Mouse (Mus musculus): Measurements from ENCODE around the gene Lad1. TPM values are rescaled to one million over a fixed set of nuclear protein-coding genes. Genes with fewer than 3 reads are reported as not detected.

Lad1 gene
- total and polyA plus RNA-seq, 2 experiments from 2014 or later, result 0.40 to 0.81 TPM

DNA sequence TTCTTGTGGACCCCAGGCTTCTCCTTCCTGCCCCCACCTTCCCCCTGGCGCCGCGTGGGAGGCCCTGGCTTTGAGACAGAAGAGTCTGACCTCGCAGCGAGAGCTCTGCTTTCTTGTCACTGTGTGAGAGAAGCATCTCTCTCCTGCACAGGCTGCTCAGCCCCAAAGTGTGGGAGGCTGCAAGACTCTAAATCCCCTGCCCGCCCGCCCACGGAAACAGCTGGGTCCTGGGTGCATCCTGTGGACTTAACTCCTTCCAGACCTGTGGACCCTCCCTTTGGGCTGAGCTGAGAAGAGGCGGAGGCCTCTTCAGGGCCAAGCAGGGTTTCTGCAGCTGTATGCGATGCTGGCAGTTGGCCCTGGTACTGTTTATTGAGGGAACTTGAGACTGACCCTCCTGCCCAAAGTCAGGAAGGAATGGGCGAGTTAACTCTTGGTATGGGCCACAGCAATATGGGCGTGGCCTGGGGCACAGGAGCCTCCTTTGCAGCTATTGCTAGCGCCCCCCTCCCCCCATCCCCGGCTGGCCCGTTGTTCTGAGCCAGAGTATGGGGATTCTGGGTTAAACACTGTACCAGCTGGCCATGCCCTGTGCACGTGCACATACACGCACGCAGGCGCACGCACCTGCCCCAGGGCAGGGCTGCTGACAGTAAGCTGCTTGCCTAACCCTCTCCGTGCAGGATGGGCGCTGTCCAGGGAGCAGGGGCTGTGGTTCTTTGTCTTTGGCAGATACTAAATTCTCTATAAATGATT lies 39.4 kb upstream of the Lad1 start, which contains the start of gene Tnni1:
TSS of gene Tnni1 (plus strand) at position 655 of the 756 bp plus-strand sequence.
- TF ChIP-seq CTCF (IDR thresholded peaks at IDR 0.05; ENCODE audit: low read depth), result no peak
- Histone ChIP-seq H3K4me2 (ENCODE audit: low read depth) (no peak within 1 kb of the TSS), H3K4me3 (ENCODE audit: low read depth, low read length) (no peak within 1 kb of the TSS), H3K36me3 (ENCODE audit: insufficient read depth) (no peaks in the 10 kb centered on the region), H3K27me3 (ENCODE audit: insufficient read depth, low read length) (no peaks in the 10 kb centered on the region), H3K9me3 (ENCODE audit: low read length) (no peaks in the 10 kb centered on the region), H3K9ac (no peak within 1 kb of the TSS), H3K4me1 (ENCODE audit: insufficient read depth) (no peaks in the 10 kb centered on the region), H3K27ac (ENCODE audit: low read depth, low read length) (no peak within 1 kb of the TSS)
- 33% methylated on average over 22 of the region's 22 CpGs for WGBS
- no peak for DNase-seq
- no peak; the same call in 1 of the 2 replicates for ATAC-seq

- Histone ChIP-seq H3K27me3 (ENCODE audit: insufficient read depth, low read length) (no peaks in the 10 kb centered on the region), H3K9me3 (ENCODE audit: low read length) (no peaks in the 10 kb centered on the region), H3K4me1 (ENCODE audit: insufficient read depth) (no peaks in the 10 kb centered on the region), H3K9ac (no peak overlapping the region), H3K36me3 (ENCODE audit: insufficient read depth) (no peaks in the 10 kb centered on the region), H3K27ac (ENCODE audit: low read depth, low read length) (no peak overlapping the region), H3K4me3 (ENCODE audit: low read depth, low read length) (no peak overlapping the region), H3K4me2 (ENCODE audit: low read depth) (no peak overlapping the region)
- 69% methylated on average over 4 of the region's 4 CpGs for WGBS
- TF ChIP-seq CTCF (IDR thresholded peaks at IDR 0.05; ENCODE audit: low read depth), result no peak
- ATAC-seq (no peak), DNase-seq (no peak)
Measured at GRCm38 (mm10) chr1:135780649-135781048, 37.7 kb upstream of the Lad1 start.

- Histone ChIP-seq H3K4me3 (ENCODE audit: low read depth, low read length) (no peak overlapping the region), H3K36me3 (ENCODE audit: insufficient read depth) (no peaks in the 10 kb centered on the region), H3K4me1 (ENCODE audit: insufficient read depth) (no peaks in the 10 kb centered on the region), H3K27me3 (ENCODE audit: insufficient read depth, low read length) (no peaks in the 10 kb centered on the region), H3K27ac (ENCODE audit: low read depth, low read length) (no peak overlapping the region), H3K9me3 (ENCODE audit: low read length) (no peaks in the 10 kb centered on the region), H3K9ac (no peak overlapping the region), H3K4me2 (ENCODE audit: low read depth) (no peak overlapping the region)
- whole genome bisulfite sequencing, result 11% methylated on average over 13 of the region's 13 CpGs
- peak; percentile 75 for DNase-seq
- ATAC-seq, result peak; percentile 75
- TF ChIP-seq CTCF (IDR thresholded peaks at IDR 0.05; ENCODE audit: low read depth), result peak; percentile 88
Measured at GRCm38 (mm10) chr1:135781220-135781619, 37.2 kb upstream of the Lad1 start.

GRCm38 (mm10) chr1:135782816-135783215 lies 35.6 kb upstream of the Lad1 start:
- no peaks in the 10 kb centered on the region for H3K9me3 ChIP-seq (ENCODE audit: low read length)
- H3K27me3 ChIP-seq (ENCODE audit: insufficient read depth, low read length), result no peaks in the 10 kb centered on the region
- H3K36me3 ChIP-seq (ENCODE audit: insufficient read depth), result no peaks in the 10 kb centered on the region
- no peak overlapping the region for H3K27ac ChIP-seq (ENCODE audit: low read depth, low read length)
- no peak for TF ChIP-seq CTCF (IDR thresholded peaks at IDR 0.05; ENCODE audit: low read depth)
- H3K4me1 ChIP-seq (ENCODE audit: insufficient read depth), result no peaks in the 10 kb centered on the region
- no peak overlapping the region for H3K4me2 ChIP-seq (ENCODE audit: low read depth)
- DNase-seq (no peak), ATAC-seq (no peak)
- 35% methylated on average over 10 of the region's 10 CpGs for WGBS
- H3K9ac ChIP-seq, result no peak overlapping the region
- no peak overlapping the region for H3K4me3 ChIP-seq (ENCODE audit: low read depth, low read length)

DNA sequence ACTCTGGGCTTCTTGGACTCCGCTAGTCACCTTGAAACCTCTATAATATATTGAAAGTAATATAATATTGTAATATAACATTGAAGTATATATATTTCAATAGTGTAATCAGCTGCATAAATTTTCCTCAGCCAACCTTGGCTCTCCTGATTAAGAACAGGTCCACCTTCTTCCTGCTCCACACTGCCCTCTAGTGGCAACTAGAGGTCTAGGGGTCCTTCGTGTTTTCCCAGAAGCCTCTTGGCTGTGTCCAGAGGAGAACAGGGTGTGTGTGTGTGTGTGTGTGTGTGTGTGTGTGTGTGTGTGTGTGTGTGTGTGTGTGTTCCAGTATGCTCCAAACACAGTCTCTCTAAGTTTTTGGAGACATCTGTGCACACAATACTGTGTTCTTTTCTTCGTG lies 30.6 kb upstream of the Lad1 start:
- Histone ChIP-seq H3K4me1 (ENCODE audit: insufficient read depth) (no peaks in the 10 kb centered on the region), H3K27me3 (ENCODE audit: insufficient read depth, low read length) (no peaks in the 10 kb centered on the region), H3K36me3 (ENCODE audit: insufficient read depth) (no peaks in the 10 kb centered on the region), H3K4me2 (ENCODE audit: low read depth) (no peak overlapping the region), H3K27ac (ENCODE audit: low read depth, low read length) (no peak overlapping the region), H3K4me3 (ENCODE audit: low read depth, low read length) (no peak overlapping the region), H3K9ac (no peak overlapping the region), H3K9me3 (ENCODE audit: low read length) (no peaks in the 10 kb centered on the region)
- peak; percentile 47; the same call in 1 of the 2 replicates for ATAC-seq
- peak; percentile 76 for DNase-seq
- TF ChIP-seq CTCF (IDR thresholded peaks at IDR 0.05; ENCODE audit: low read depth), result peak; percentile 80
- WGBS, result 48% methylated on average over 3 of the region's 3 CpGs

GRCm38 (mm10) chr1:135788708-135789107 lies 29.7 kb upstream of the Lad1 start:
- ATAC-seq (no peak), DNase-seq (no peak)
- 49% methylated on average over 10 of the region's 10 CpGs for WGBS
- Histone ChIP-seq H3K4me3 (ENCODE audit: low read depth, low read length) (no peak overlapping the region), H3K9me3 (ENCODE audit: low read length) (no peaks in the 10 kb centered on the region), H3K4me1 (ENCODE audit: insufficient read depth) (peaks cover 3% of the 10 kb centered on the region; the same call in 1 of the 2 replicates), H3K27me3 (ENCODE audit: insufficient read depth, low read length) (no peaks in the 10 kb centered on the region), H3K4me2 (ENCODE audit: low read depth) (no peak overlapping the region), H3K36me3 (ENCODE audit: insufficient read depth) (no peaks in the 10 kb centered on the region), H3K9ac (no peak overlapping the region), H3K27ac (ENCODE audit: low read depth, low read length) (no peak overlapping the region)
- TF ChIP-seq CTCF (IDR thresholded peaks at IDR 0.05; ENCODE audit: low read depth), result peak; percentile 37; the same call in 1 of the 2 replicates

DNA sequence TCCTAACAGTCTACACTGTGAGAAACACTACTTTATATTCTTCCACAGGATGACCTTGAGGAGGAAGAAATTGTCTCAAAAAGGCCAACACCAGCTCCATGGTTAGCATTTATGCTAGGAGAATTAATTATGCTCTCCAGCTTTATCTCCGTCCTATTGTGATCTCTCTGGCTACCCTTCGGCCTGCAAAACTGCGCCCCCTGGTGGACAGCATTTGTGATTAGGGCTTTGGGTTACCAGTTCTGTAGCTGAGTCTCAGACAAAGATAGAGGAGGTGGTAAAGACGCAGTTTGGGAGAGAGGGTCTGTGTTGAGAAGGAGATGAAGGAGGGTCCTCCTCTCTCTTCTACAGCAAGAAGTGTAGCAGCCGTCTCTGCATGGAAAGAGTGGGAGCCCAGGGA lies 28.6 kb upstream of the Lad1 start:
- Histone ChIP-seq H3K27ac (ENCODE audit: low read depth, low read length) (no peak overlapping the region), H3K9ac (no peak overlapping the region), H3K36me3 (ENCODE audit: insufficient read depth) (no peaks in the 10 kb centered on the region), H3K4me2 (ENCODE audit: low read depth) (no peak overlapping the region), H3K4me3 (ENCODE audit: low read depth, low read length) (no peak overlapping the region), H3K4me1 (ENCODE audit: insufficient read depth) (peaks cover 8% of the 10 kb centered on the region; the same call in 1 of the 2 replicates), H3K9me3 (ENCODE audit: low read length) (no peaks in the 10 kb centered on the region), H3K27me3 (ENCODE audit: insufficient read depth, low read length) (no peaks in the 10 kb centered on the region; the same call in 1 of the 2 replicates)
- 11% methylated on average over 5 of the region's 5 CpGs for WGBS
- ATAC-seq (0 out of 2 replicates have a peak, but pooled peaks have one; percentile 44), DNase-seq (peak; percentile 66)
- peak; percentile 84 for TF ChIP-seq CTCF (IDR thresholded peaks at IDR 0.05; ENCODE audit: low read depth)

All from forebrain, postnatal 0 days (tissue).